Mouse (Mus musculus): ENCODE data around the gene E030018B13Rik. TPM values are rescaled to one million over a fixed set of nuclear protein-coding genes. Genes with fewer than 3 reads are reported as not detected.

Gene E030018B13Rik
- total RNA-seq (2014; rRNA removed): not detected in 2 replicates
- polyA plus RNA-seq (2015; fragmentation: Nextera tagmentation; extraction: Ambion mirVana): not detected in 2 replicates

DNA sequence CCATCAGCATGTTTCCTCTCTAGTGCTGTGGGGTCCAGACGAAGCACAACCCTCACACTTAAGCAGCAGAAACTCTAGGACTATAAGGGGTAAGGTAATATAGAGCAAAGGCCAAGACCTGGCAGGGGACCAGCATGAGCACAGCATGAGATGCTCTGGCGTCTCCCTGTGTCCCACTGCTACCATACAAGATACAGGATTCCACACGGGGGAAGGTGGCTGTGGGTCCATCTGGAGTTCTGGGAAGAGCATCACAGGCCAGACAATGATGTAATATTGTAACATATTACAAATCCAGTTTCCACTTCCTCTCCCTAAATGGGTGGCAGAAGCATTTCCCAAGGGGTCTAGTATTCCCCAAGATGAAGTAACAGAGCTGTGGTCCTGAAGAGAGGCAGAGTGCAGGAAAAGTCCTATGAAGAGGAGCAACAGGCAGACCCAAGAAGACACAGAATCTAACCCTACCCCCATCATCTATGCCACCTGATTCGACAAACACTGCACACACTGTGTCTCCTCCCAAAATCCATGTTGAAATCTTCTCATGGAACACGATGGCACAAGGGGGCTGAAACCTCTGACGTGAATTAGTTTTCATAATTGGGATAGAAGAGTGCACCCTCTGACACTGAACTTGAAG lies at the start of gene E030018B13Rik:
Gene E030018B13Rik, plus strand, starts transcription at position 590 of the 640 bp plus-strand sequence.
- Histone ChIP-seq H3K4me1 (ENCODE audit: insufficient read depth) (peaks cover 1% of the 10 kb centered on the region; the same call in 1 of the 2 replicates), H3K9ac (no peak within 1 kb of the TSS), H3K27me3 (ENCODE audit: insufficient read depth, low read length) (no peaks in the 10 kb centered on the region), H3K4me2 (ENCODE audit: low read depth) (no peak within 1 kb of the TSS), H3K4me3 (ENCODE audit: low read depth, low read length) (no peak within 1 kb of the TSS), H3K27ac (ENCODE audit: low read depth, low read length) (no peak within 1 kb of the TSS), H3K36me3 (ENCODE audit: insufficient read depth) (peaks cover 3% of the 10 kb centered on the region; the same call in 1 of the 2 replicates), H3K9me3 (ENCODE audit: low read length) (no peaks in the 10 kb centered on the region)
- no peak for TF ChIP-seq CTCF (IDR thresholded peaks at IDR 0.05; ENCODE audit: low read depth)
- WGBS: 82% methylated on average over 6 of the region's 6 CpGs
- ATAC-seq (no peak), DNase-seq (no peak)

DNA sequence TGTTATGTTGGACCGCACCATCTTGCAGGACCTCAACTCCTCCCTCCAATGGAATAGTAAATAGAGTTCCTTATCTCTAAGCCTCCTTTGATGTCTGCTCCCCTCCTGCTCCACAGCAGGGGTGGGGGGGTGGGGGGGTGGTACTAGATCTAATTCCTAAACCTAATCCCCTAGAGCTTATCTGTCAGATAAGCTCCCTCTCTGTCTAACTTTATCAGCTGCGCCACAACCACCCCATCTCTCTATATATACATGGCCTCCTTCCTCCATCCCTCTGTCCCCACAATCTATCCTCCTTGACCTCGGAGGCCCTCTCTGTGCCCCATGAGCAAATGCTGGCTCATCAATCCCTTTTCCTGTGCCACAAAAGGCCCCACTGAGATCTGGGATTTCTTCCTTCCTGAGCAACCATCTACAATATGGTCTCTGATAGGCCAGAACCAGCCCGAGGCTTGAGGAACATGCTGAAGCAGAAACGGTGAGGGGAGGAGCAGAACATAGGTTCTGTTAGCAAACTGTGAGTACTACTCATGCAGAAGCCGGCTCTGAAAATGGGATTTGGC lies 48.2 kb upstream of the E030018B13Rik start:
- H3K27me3 ChIP-seq (ENCODE audit: insufficient read depth, low read length): no peaks in the 10 kb centered on the region
- WGBS: 73% methylated on average over 6 of the region's 6 CpGs
- H3K36me3 ChIP-seq (ENCODE audit: insufficient read depth): no peaks in the 10 kb centered on the region
- H3K4me2 ChIP-seq (ENCODE audit: low read depth): no peak overlapping the region
- no peak overlapping the region for H3K9ac ChIP-seq
- no peak overlapping the region for H3K27ac ChIP-seq (ENCODE audit: low read depth, low read length)
- no peaks in the 10 kb centered on the region for H3K4me1 ChIP-seq (ENCODE audit: insufficient read depth)
- no peak for ATAC-seq
- no peak for TF ChIP-seq CTCF (IDR thresholded peaks at IDR 0.05; ENCODE audit: low read depth)
- no peak overlapping the region for H3K4me3 ChIP-seq (ENCODE audit: low read depth, low read length)
- no peak for DNase-seq
- no peaks in the 10 kb centered on the region for H3K9me3 ChIP-seq (ENCODE audit: low read length)

DNA sequence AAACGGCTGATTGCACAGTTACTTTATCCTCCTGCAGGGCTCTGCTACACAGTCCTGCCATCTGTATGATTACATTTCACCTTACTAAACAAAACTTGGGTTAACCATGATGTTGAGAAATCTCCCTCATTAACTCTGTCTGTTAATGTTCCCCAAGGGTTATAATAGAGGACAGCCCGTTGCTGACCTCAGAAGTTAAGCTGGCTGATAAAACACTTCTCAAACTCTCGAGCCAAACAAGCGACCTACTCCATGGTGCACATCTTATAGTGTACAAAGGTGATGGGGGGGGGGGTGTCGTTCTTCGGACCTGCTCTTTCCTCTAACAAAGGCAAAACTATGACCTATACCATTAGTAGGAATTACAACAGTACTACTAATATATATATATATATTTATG lies 45.0 kb upstream of the E030018B13Rik start:
- Histone ChIP-seq H3K9ac (no peak overlapping the region), H3K27ac (ENCODE audit: low read depth, low read length) (no peak overlapping the region), H3K27me3 (ENCODE audit: insufficient read depth, low read length) (no peaks in the 10 kb centered on the region), H3K9me3 (ENCODE audit: low read length) (no peaks in the 10 kb centered on the region), H3K4me3 (ENCODE audit: low read depth, low read length) (no peak overlapping the region), H3K36me3 (ENCODE audit: insufficient read depth) (no peaks in the 10 kb centered on the region), H3K4me1 (ENCODE audit: insufficient read depth) (no peaks in the 10 kb centered on the region), H3K4me2 (ENCODE audit: low read depth) (no peak overlapping the region)
- ATAC-seq (no peak), DNase-seq (no peak)
- TF ChIP-seq CTCF (IDR thresholded peaks at IDR 0.05; ENCODE audit: low read depth): no peak
- 82% methylated on average over 6 of the region's 6 CpGs for WGBS

DNA sequence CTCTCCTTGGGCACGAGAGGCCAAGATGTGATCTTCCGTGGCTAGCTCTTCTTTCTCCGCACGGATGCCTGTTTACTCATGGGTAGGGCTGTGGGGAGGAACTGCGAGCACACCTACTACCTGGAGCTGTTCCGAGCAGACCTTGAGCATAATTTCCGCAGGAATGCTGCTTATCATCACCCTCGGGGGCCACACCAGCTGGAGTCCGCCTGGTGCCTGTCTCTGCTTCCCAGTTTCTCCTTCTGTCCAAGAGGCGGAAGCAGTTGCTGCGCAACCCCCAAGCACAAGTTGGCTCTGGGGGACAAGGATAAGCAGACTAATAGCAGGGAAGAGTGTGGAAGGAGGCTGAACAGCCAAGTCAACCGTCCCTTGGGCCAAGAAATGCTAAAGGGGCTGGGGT lies 42.8 kb upstream of the E030018B13Rik start:
- 77% methylated on average over 12 of the region's 12 CpGs for WGBS
- Histone ChIP-seq H3K9me3 (ENCODE audit: low read length) (no peaks in the 10 kb centered on the region), H3K4me3 (ENCODE audit: low read depth, low read length) (no peak overlapping the region), H3K27me3 (ENCODE audit: insufficient read depth, low read length) (no peaks in the 10 kb centered on the region), H3K36me3 (ENCODE audit: insufficient read depth) (no peaks in the 10 kb centered on the region), H3K4me2 (ENCODE audit: low read depth) (no peak overlapping the region), H3K9ac (no peak overlapping the region), H3K4me1 (ENCODE audit: insufficient read depth) (no peaks in the 10 kb centered on the region), H3K27ac (ENCODE audit: low read depth, low read length) (no peak overlapping the region)
- DNase-seq (no peak), ATAC-seq (no peak)
- TF ChIP-seq CTCF (IDR thresholded peaks at IDR 0.05; ENCODE audit: low read depth): no peak

DNA sequence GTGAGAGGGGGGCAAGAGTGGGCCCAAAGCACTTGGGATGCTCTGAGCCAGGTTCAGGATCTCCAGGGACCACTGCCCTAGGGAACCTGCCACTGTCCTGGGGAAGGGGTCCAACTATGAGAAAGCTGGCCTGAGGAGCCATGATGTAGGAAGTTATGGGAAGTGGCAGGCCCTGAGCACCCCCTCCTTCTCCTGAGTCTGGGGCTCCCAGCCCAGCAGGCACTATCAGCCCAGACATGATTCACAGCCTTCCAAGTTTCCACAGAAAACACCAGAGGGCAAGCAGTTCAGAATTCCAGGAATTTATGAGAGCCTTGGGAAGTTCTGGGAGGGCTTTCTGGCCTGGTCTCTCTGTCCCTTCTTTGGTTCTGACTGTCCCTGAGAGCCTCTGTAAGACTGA lies 41.0 kb upstream of the E030018B13Rik start:
- no peak overlapping the region for H3K4me3 ChIP-seq (ENCODE audit: low read depth, low read length)
- no peaks in the 10 kb centered on the region for H3K9me3 ChIP-seq (ENCODE audit: low read length)
- ATAC-seq (no peak), DNase-seq (no peak)
- no peaks in the 10 kb centered on the region for H3K27me3 ChIP-seq (ENCODE audit: insufficient read depth, low read length)
- H3K9ac ChIP-seq: no peak overlapping the region
- H3K4me1 ChIP-seq (ENCODE audit: insufficient read depth): no peaks in the 10 kb centered on the region
- no peak for TF ChIP-seq CTCF (IDR thresholded peaks at IDR 0.05; ENCODE audit: low read depth)
- no peak overlapping the region for H3K4me2 ChIP-seq (ENCODE audit: low read depth)
- H3K36me3 ChIP-seq (ENCODE audit: insufficient read depth): no peaks in the 10 kb centered on the region
- H3K27ac ChIP-seq (ENCODE audit: low read depth, low read length): no peak overlapping the region

GRCm38 (mm10) chr7:63876640-63877039 lies 40.0 kb upstream of the E030018B13Rik start:
- Histone ChIP-seq H3K27ac (ENCODE audit: low read depth, low read length) (no peak overlapping the region), H3K4me3 (ENCODE audit: low read depth, low read length) (no peak overlapping the region), H3K9me3 (ENCODE audit: low read length) (no peaks in the 10 kb centered on the region), H3K9ac (no peak overlapping the region), H3K27me3 (ENCODE audit: insufficient read depth, low read length) (no peaks in the 10 kb centered on the region), H3K4me2 (ENCODE audit: low read depth) (no peak overlapping the region), H3K36me3 (ENCODE audit: insufficient read depth) (no peaks in the 10 kb centered on the region), H3K4me1 (ENCODE audit: insufficient read depth) (no peaks in the 10 kb centered on the region)
- TF ChIP-seq CTCF (IDR thresholded peaks at IDR 0.05; ENCODE audit: low read depth): no peak
- DNase-seq (no peak), ATAC-seq (no peak)
- 96% methylated on average over 2 of the region's 2 CpGs for WGBS

GRCm38 (mm10) chr7:63877610-63878009 lies 39.0 kb upstream of the E030018B13Rik start:
- ATAC-seq: no peak
- Histone ChIP-seq H3K36me3 (ENCODE audit: insufficient read depth) (no peaks in the 10 kb centered on the region), H3K9ac (no peak overlapping the region), H3K4me2 (ENCODE audit: low read depth) (no peak overlapping the region), H3K9me3 (ENCODE audit: low read length) (no peaks in the 10 kb centered on the region), H3K4me1 (ENCODE audit: insufficient read depth) (no peaks in the 10 kb centered on the region), H3K27ac (ENCODE audit: low read depth, low read length) (no peak overlapping the region), H3K27me3 (ENCODE audit: insufficient read depth, low read length) (no peaks in the 10 kb centered on the region), H3K4me3 (ENCODE audit: low read depth, low read length) (no peak overlapping the region)
- no peak for DNase-seq
- no peak for TF ChIP-seq CTCF (IDR thresholded peaks at IDR 0.05; ENCODE audit: low read depth)
- 31% methylated on average over 14 of the region's 14 CpGs for WGBS
